Mouse (Mus musculus): ENCODE measurements around the gene Hes1. TPM values are rescaled to one million over a fixed set of nuclear protein-coding genes. Genes with fewer than 3 reads are reported as not detected.

Gene Hes1
- total RNA-seq, 2 experiments from 2014 or later: 13.8 to 16.1 TPM

GRCm38 (mm10) chr16:30047421-30047831 lies 16.8 kb upstream of the Hes1 start:
- intact Hi-C loops (cut with DNase I): no loop called here
- DNase-seq (ENCODE audit: low spot score in 2 of 2): no peak

- no peak for DNase-seq (ENCODE audit: low spot score in 2 of 2)
- intact Hi-C loops (cut with DNase I): no loop called here
Measured at GRCm38 (mm10) chr16:30050767-30051490, 13.3 kb upstream of the Hes1 start.

- intact Hi-C loops (cut with DNase I): no loop called here
- no peak for DNase-seq (ENCODE audit: low spot score in 2 of 2)
Measured at GRCm38 (mm10) chr16:30052271-30052670, 11.9 kb upstream of the Hes1 start.

GRCm38 (mm10) chr16:30052839-30053511 lies 11.2 kb upstream of the Hes1 start:
- DNase-seq (ENCODE audit: low spot score in 2 of 2): no peak
- intact Hi-C loops (cut with DNase I): no loop called here

- DNase-seq (ENCODE audit: low spot score in 2 of 2): no peak
- intact Hi-C loops (cut with DNase I): no loop called here
Measured at GRCm38 (mm10) chr16:30054541-30054940, 9.6 kb upstream of the Hes1 start.

GRCm38 (mm10) chr16:30055361-30055889 lies 8.8 kb upstream of the Hes1 start:
- no peak for DNase-seq (ENCODE audit: low spot score in 2 of 2)
- intact Hi-C loops (cut with DNase I): no loop called here

- intact Hi-C loops (cut with DNase I): no loop called here
Measured at GRCm38 (mm10) chr16:30055927-30056326, 8.3 kb upstream of the Hes1 start.

GRCm38 (mm10) chr16:30056906-30057305 lies 7.3 kb upstream of the Hes1 start:
- intact Hi-C loops (cut with DNase I): no loop called here
- no peak for DNase-seq (ENCODE audit: low spot score in 2 of 2)

More at GRCm38 (mm10) chr16:30055927-30056326, 8.3 kb upstream of the Hes1 start:
- DNase-seq (ENCODE audit: low spot score in 2 of 2): no peak

- DNase-seq (ENCODE audit: low spot score in 2 of 2): peak; percentile 55 to 71
- intact Hi-C loops (cut with DNase I): loop anchor here (1.0 kb wide), 1 partner anchor 48 kb away; no protein-coding TSS in a partner anchor
Measured at GRCm38 (mm10) chr16:30058974-30059717, 5.0 kb upstream of the Hes1 start.

- intact Hi-C loops (cut with DNase I): loop anchor here (1.0 to 10.0 kb wide), 2 partner anchors 52 to 406 kb away; no protein-coding TSS in a partner anchor
- DNase-seq (ENCODE audit: low spot score in 2 of 2): peak in 1 of 2 experiments; percentile 48
Measured at GRCm38 (mm10) chr16:30060412-30060811, 3.8 kb upstream of the Hes1 start.

- intact Hi-C loops (cut with DNase I): loop anchor here (2.0 to 10.0 kb wide), 2 partner anchors 108 to 408 kb away; no protein-coding TSS in a partner anchor
- DNase-seq (ENCODE audit: low spot score in 2 of 2): peak in 1 of 2 experiments; percentile 44
Measured at GRCm38 (mm10) chr16:30062242-30063030, 1.7 kb upstream of the Hes1 start.

- DNase-seq (ENCODE audit: low spot score in 2 of 2): peak; percentile 62 to 65
- intact Hi-C loops (cut with DNase I): loop anchor here (2.0 to 10.0 kb wide), 2 partner anchors 108 to 408 kb away; no protein-coding TSS in a partner anchor
Measured at GRCm38 (mm10) chr16:30063121-30063881, 883 bp upstream of the Hes1 start.

GRCm38 (mm10) chr16:30064613-30065012 lies 429 bp downstream of the Hes1 start:
- DNase-seq (ENCODE audit: low spot score in 2 of 2): no peak
- intact Hi-C loops (cut with DNase I): loop anchor here (1.0 to 10.0 kb wide), 5 partner anchors 79 to 410 kb away; no protein-coding TSS in a partner anchor

- DNase-seq (ENCODE audit: low spot score in 2 of 2): peak; percentile 88 to 94
- intact Hi-C loops (cut with DNase I): loop anchor here (1.0 to 10.0 kb wide), 4 partner anchors 80 to 410 kb away; no protein-coding TSS in a partner anchor
Measured at GRCm38 (mm10) chr16:30065077-30065476, 893 bp downstream of the Hes1 start.

GRCm38 (mm10) chr16:30065537-30066183 lies 1.5 kb downstream of the Hes1 start:
- DNase-seq (ENCODE audit: low spot score in 2 of 2): no peak
- intact Hi-C loops (cut with DNase I): loop anchor here (1.0 to 10.0 kb wide), 7 partner anchors 56 to 411 kb away; no protein-coding TSS in a partner anchor

GRCm38 (mm10) chr16:30066184-30066851 lies 2.1 kb downstream of the Hes1 start:
- peak; percentile 59 to 76 for DNase-seq (ENCODE audit: low spot score in 2 of 2)
- intact Hi-C loops (cut with DNase I): loop anchor here (1.0 to 10.0 kb wide), 4 partner anchors 57 to 412 kb away; no protein-coding TSS in a partner anchor

GRCm38 (mm10) chr16:30066852-30067301 lies 2.7 kb downstream of the Hes1 start:
- intact Hi-C loops (cut with DNase I): loop anchor here (1.0 to 10.0 kb wide), 5 partner anchors 58 to 412 kb away; no protein-coding TSS in a partner anchor
- DNase-seq (ENCODE audit: low spot score in 2 of 2): peak; percentile 89 to 90
